Mouse (Mus musculus) CH12.LX (cell line): ENCODE data around the gene Ptprg.

Experiments used
- BHLHE40 ChIP-seq: IDR thresholded peaks from 2 replicates; pipeline ENCODE4 v1.6.1; 2011; ENCODE audit warnings: mild to moderate bottlenecking, low read depth, low read length, improper control_type of control experiment
- CTCF ChIP-seq, 2 experiments: IDR thresholded peaks in 1 of 2; conservative IDR thresholded peaks in 1 of 2; 2 replicates each; pipeline ENCODE4 v1.5.1; 2011 to 2012; ENCODE audit warnings: low read depth in 2 of 2, low read length in 2 of 2, improper control_type of control experiment in 1 of 2, inconsistent platforms in 1 of 2, mild to moderate bottlenecking in 1 of 2, moderate library complexity in 1 of 2
- MAFK ChIP-seq: IDR thresholded peaks from 2 replicates; pipeline ENCODE4 v1.6.1; 2011; ENCODE audit warnings: low read length, improper control_type of control experiment; ENCODE audit not compliant: insufficient replicate concordance
- NRF1 ChIP-seq: IDR thresholded peaks from 2 replicates; pipeline ENCODE4 v1.6.1; 2014; ENCODE audit warnings: low read depth, mild to moderate bottlenecking, inconsistent platforms, low read length, improper control_type of control experiment, moderate library complexity
- USF1 ChIP-seq: IDR thresholded peaks from 2 replicates; pipeline ENCODE4 v1.6.1; 2014; ENCODE audit warnings: low read depth, mild to moderate bottlenecking, inconsistent platforms, low read length, improper control_type of control experiment

GRCm38 (mm10) chr14:11577276-11577909 lies 24.1 kb downstream of the Ptprg start:
- TF ChIP-seq BHLHE40, result no peak
- no peak for TF ChIP-seq NRF1
- TF ChIP-seq MAFK, result no peak
- TF ChIP-seq CTCF (conservative IDR thresholded peaks at IDR 0.05 in 1 of 2, IDR thresholded peaks at IDR 0.05 in 1 of 2; ENCODE audit: low read depth in 2 of 2, low read length in 2 of 2), result no peak
- no peak for TF ChIP-seq USF1
